Mouse (Mus musculus): Measurements from ENCODE around the gene Tbl2.
A peak's percentile ranks its signal among the peaks of the same experiment; 100 is the strongest.

DNA sequence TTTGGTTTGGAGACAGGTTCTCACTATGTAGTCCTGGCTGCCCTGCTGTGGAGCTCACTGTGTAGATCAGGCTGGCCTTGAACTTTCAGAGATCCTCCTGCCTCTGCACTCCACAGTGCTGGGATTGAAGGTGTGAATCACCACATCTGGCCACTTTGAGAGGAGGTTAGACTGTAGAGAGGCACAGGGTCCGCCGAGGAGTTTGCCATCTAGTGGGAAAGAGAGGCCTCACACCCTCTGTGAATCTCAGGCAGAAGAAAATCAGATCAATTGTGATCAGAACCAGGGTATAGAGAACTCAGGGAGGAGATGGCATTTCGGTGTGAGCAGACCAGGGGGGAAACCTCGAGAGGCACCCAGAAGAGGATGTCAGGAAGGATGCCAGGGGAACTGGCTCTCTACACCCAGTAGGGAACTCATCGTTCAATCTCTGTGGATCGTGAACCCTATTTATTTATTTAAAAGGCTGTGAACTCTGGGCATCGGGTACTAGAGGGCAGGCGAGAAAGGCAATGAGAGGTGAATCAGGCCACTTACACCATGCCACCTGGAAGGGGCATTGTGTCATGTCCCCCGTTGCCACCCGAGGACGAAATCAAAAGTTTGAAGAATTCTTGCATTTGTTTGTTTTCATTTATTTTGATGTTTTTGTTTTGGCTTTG, 45.3 kb upstream of the Tbl2 start:
- TF ChIP-seq CTCF (IDR thresholded peaks at IDR 0.05; ENCODE audit: low read depth, low read length) (peak; percentile 50), POLR2A (IDR thresholded peaks at IDR 0.05; ENCODE audit: borderline replicate concordance, low read depth, low read length) (no peak)

Data from bone marrow macrophage, adult 2 months (primary cell).